14 mouse cellular contexts compared by ENCODE assay signal in genomic region chr10:77520497-77520896, GRCm38 (mm10). TPM values are rescaled to one million over a fixed set of nuclear protein-coding genes. Genes with fewer than 3 reads are reported as not detected.
DNase-seq lines count a peak whose midpoint lies in the region; ATAC-seq lines count a peak whose summit lies in the region.
"Had no signal": no experiment of that assay in that cellular context is flagged by ENCODE, and none has a peak within 500 bp of the region (broad histone marks: within the 10 kb centered on the region; RNA-seq: fewer than 3 reads in every experiment).

No protein-coding gene starts in this region.

- 0 out of 2 replicates have a peak, but pooled peaks have one; percentile 4 for ATAC-seq in granulocyte monocyte progenitor cell, adult 5-6 weeks (replicated peaks; ENCODE audit: poor library complexity, severe bottlenecking)
- peak; percentile 21; the same call in 1 of the 2 replicates for ATAC-seq in neutrophil, adult 5-6 weeks (ENCODE audit: extremely low read depth, insufficient number of reproducible peaks, low FRiP score, poor library complexity, severe bottlenecking)
- ATAC-seq: forebrain, embryonic 14.5 days had no signal

- peak; percentile 58 to 68 for DNase-seq in CD8-positive naive resting alpha-beta T cell, adult 2 months (ENCODE audit: low read depth in 2 of 2, low spot score in 2 of 2)
- peak; percentile 54 for DNase-seq in thymus, postnatal 4 days
- DNase-seq in left cerebral cortex, adult 8-10 months (ENCODE audit: low spot score in 2 of 2) = no peak
- DNase-seq in cerebellum, adult 9-10 months = no peak
- DNase-seq in embryo, embryonic 10 days (ENCODE audit: low spot score) = no peak
- DNase-seq: adrenal gland, postnatal 25 days; cerebellum, postnatal 10 days; heart, postnatal 14 days; kidney, adult 2 months; lung, postnatal 14 days; retina, postnatal 1 day had no signal

RNA-seq across cellular contexts. Expression of gene Fam207a, which starts 4.9 kb away (rescaled TPM):
- total RNA-seq in granulocyte monocyte progenitor cell, adult 5-6 weeks (2014; fragmentation: Nextera tagmentation) = 14.6 and 14.8 TPM in 2 replicates
- total RNA-seq in granulocyte monocyte progenitor cell, adult 5-6 weeks (2017) = 23.5 and 43.2 TPM in 2 replicates
- 23.3 and 29.5 TPM in 2 replicates for total RNA-seq in neutrophil, adult 5-6 weeks (2017)
- 10 to 100 TPM; 26.6 to 32.7 (median 29.5) TPM for total RNA-seq in left cerebral cortex, adult 8-10 months (2022)

RNA-seq across cellular contexts. Expression of gene Itgb2, which starts 9.6 kb away (rescaled TPM):
- total RNA-seq in granulocyte monocyte progenitor cell, adult 5-6 weeks (2014; fragmentation: Nextera tagmentation) = 17.1 and 28.9 TPM in 2 replicates
- total RNA-seq in granulocyte monocyte progenitor cell, adult 5-6 weeks (2017) = 32.0 and 36.6 TPM in 2 replicates
- 452 and 473 TPM in 2 replicates for total RNA-seq in neutrophil, adult 5-6 weeks (2017)
- 10 to 100 TPM in 2 of 4 experiments, 1 to 10 TPM in 2; 3.8 to 20.4 (median 8.9) TPM for total RNA-seq in left cerebral cortex, adult 8-10 months (2022)

Comparison
In these comparisons a context has a peak if more than half of its experiments do, and no peak if none do; other contexts are left out.
1. DNase-seq: peak in CD8-positive naive resting alpha-beta T cell, adult 2 months (2 of 2) and thymus, postnatal 4 days (single experiment); none in left cerebral cortex, adult 8-10 months (0 of 2), cerebellum, adult 9-10 months (single experiment) and embryo, embryonic 10 days (single experiment).
2. RNA of gene Itgb2, which starts 9.6 kb away (total RNA-seq): 452 to 473 TPM in neutrophil, adult 5-6 weeks; 17.1 to 36.6 TPM in granulocyte monocyte progenitor cell, adult 5-6 weeks and 3.8 to 20.4 TPM in left cerebral cortex, adult 8-10 months; every median in the first group is over 10 times any median in the second.